In genomic region chr1:170051631-170052177, GRCm38 (mm10) we compare ENCODE assay signal across 28 mouse cellular contexts. TPM values are rescaled to one million over a fixed set of nuclear protein-coding genes. Genes with fewer than 3 reads are reported as not detected.
A peak's percentile ranks its signal among the peaks of the same experiment; 100 is the strongest.
DNase-seq lines count a peak whose midpoint lies in the region; ATAC-seq lines count a peak whose summit lies in the region.
"Had no signal": no experiment of that assay in that cellular context is flagged by ENCODE, and none has a peak within 500 bp of the region (broad histone marks: within the 10 kb centered on the region; RNA-seq: fewer than 3 reads in every experiment).

No protein-coding gene starts in this region.

- no peak overlapping the region for H3K4me3 ChIP-seq in embryonic facial prominence, embryonic 13.5 days
- no peak overlapping the region for H3K4me3 ChIP-seq in embryonic facial prominence, embryonic 10.5 days
- H3K4me3 ChIP-seq in intestine, embryonic 14.5 days (ENCODE audit: low read depth, low read length): no peak overlapping the region
- H3K4me3 ChIP-seq in intestine, embryonic 16.5 days (ENCODE audit: low read length): no peak overlapping the region
- H3K4me3 ChIP-seq in midbrain, embryonic 15.5 days: no peak overlapping the region
- no peak overlapping the region for H3K4me3 ChIP-seq in midbrain, embryonic 16.5 days (ENCODE audit: low read depth, low read length)
- no peak overlapping the region for H3K4me3 ChIP-seq in limb, embryonic 15.5 days
- H3K4me3 ChIP-seq: forebrain, embryonic 15.5 days; heart, embryonic 12.5 days; hindbrain, embryonic 15.5 days; liver, embryonic 12.5 days; midbrain, embryonic 12.5 days; myocyte; neural tube, embryonic 13.5 days had no signal

- H3K27ac ChIP-seq in embryonic facial prominence, embryonic 13.5 days: peak overlapping the region; percentile 80
- no peak overlapping the region for H3K27ac ChIP-seq in embryonic facial prominence, embryonic 10.5 days (replicated peaks)
- H3K27ac ChIP-seq in intestine, embryonic 14.5 days (ENCODE audit: low read depth): no peak overlapping the region
- H3K27ac ChIP-seq in intestine, embryonic 16.5 days (ENCODE audit: low read length): no peak overlapping the region
- H3K27ac ChIP-seq in midbrain, embryonic 15.5 days: no peak overlapping the region
- no peak overlapping the region for H3K27ac ChIP-seq in midbrain, embryonic 16.5 days (ENCODE audit: low read length)
- H3K27ac ChIP-seq in limb, embryonic 15.5 days: peak overlapping the region; percentile 54
- H3K27ac ChIP-seq: forebrain, embryonic 15.5 days; hindbrain, embryonic 15.5 days; liver, embryonic 12.5 days; midbrain, embryonic 12.5 days; neural tube, embryonic 13.5 days had no signal

- peak; percentile 38; the same call in 1 of the 2 replicates for ATAC-seq in embryonic facial prominence, embryonic 13.5 days (ENCODE audit: insufficient number of reproducible peaks, insufficient read depth, low FRiP score, low TSS enrichment, low read depth)
- ATAC-seq in intestine, embryonic 14.5 days (replicated peaks; ENCODE audit: low FRiP score, low TSS enrichment, low read depth): no peak
- ATAC-seq in intestine, embryonic 16.5 days: no peak
- peak; percentile 45; the same call in 1 of the 2 replicates for ATAC-seq in midbrain, embryonic 15.5 days (replicated peaks)
- no peak for ATAC-seq in midbrain, embryonic 16.5 days
- no peak for ATAC-seq in limb, embryonic 15.5 days (ENCODE audit: insufficient number of reproducible peaks, low FRiP score, low TSS enrichment, low read depth)
- ATAC-seq: forebrain, embryonic 15.5 days; liver, embryonic 12.5 days had no signal

- H3K9me3 ChIP-seq in embryonic facial prominence, embryonic 13.5 days: no peaks in the 10 kb centered on the region
- no peaks in the 10 kb centered on the region for H3K9me3 ChIP-seq in embryonic facial prominence, embryonic 10.5 days
- H3K9me3 ChIP-seq in intestine, embryonic 14.5 days (ENCODE audit: control insufficient read depth, low read length): no peaks in the 10 kb centered on the region
- no peaks in the 10 kb centered on the region for H3K9me3 ChIP-seq in intestine, embryonic 16.5 days (ENCODE audit: control insufficient read depth, low read length)
- no peaks in the 10 kb centered on the region for H3K9me3 ChIP-seq in midbrain, embryonic 15.5 days
- H3K9me3 ChIP-seq in midbrain, embryonic 16.5 days (replicated peaks; ENCODE audit: control insufficient read depth, low read length, poor library complexity, severe bottlenecking): no peaks in the 10 kb centered on the region
- H3K9me3 ChIP-seq in limb, embryonic 15.5 days: no peaks in the 10 kb centered on the region
- H3K9me3 ChIP-seq: forebrain, embryonic 15.5 days; heart, embryonic 12.5 days; hindbrain, embryonic 15.5 days; liver, embryonic 12.5 days; midbrain, embryonic 12.5 days; neural tube, embryonic 13.5 days had no signal

- H3K4me1 ChIP-seq in embryonic facial prominence, embryonic 13.5 days: peaks cover 38% of the 10 kb centered on the region
- H3K4me1 ChIP-seq in embryonic facial prominence, embryonic 10.5 days: peaks cover 20% of the 10 kb centered on the region
- H3K4me1 ChIP-seq in intestine, embryonic 14.5 days (replicated peaks; ENCODE audit: control insufficient read depth, insufficient read depth, low read length): peaks cover 11% of the 10 kb centered on the region; the same call in 1 of the 2 replicates
- H3K4me1 ChIP-seq in intestine, embryonic 16.5 days (ENCODE audit: control insufficient read depth, insufficient read depth, low read length): 0 out of 2 replicates have a peak, but pooled peaks cover 2% of the 10 kb centered on the region
- H3K4me1 ChIP-seq in midbrain, embryonic 15.5 days: peaks cover 5% of the 10 kb centered on the region; the same call in 1 of the 2 replicates
- H3K4me1 ChIP-seq in midbrain, embryonic 16.5 days (ENCODE audit: control insufficient read depth, insufficient read depth, low read length): no peaks in the 10 kb centered on the region
- H3K4me1 ChIP-seq in limb, embryonic 15.5 days: peaks cover 31% of the 10 kb centered on the region
- H3K4me1 ChIP-seq: forebrain, embryonic 15.5 days; heart, embryonic 12.5 days; liver, embryonic 12.5 days; midbrain, embryonic 12.5 days had no signal

- H3K9ac ChIP-seq in embryonic facial prominence, embryonic 13.5 days: no peak overlapping the region
- H3K9ac ChIP-seq in intestine, embryonic 14.5 days (ENCODE audit: low read length): no peak overlapping the region
- H3K9ac ChIP-seq in intestine, embryonic 16.5 days (ENCODE audit: low read depth, low read length): no peak overlapping the region
- no peak overlapping the region for H3K9ac ChIP-seq in midbrain, embryonic 15.5 days
- no peak overlapping the region for H3K9ac ChIP-seq in midbrain, embryonic 16.5 days (ENCODE audit: low read depth, low read length)
- no peak overlapping the region for H3K9ac ChIP-seq in limb, embryonic 15.5 days
- H3K9ac ChIP-seq: forebrain, embryonic 15.5 days; heart, embryonic 12.5 days; hindbrain, embryonic 15.5 days; liver, embryonic 12.5 days; midbrain, embryonic 12.5 days; neural tube, embryonic 13.5 days had no signal

- H3K36me3 ChIP-seq in embryonic facial prominence, embryonic 13.5 days: 0 out of 2 replicates have a peak, but pooled peaks cover 3% of the 10 kb centered on the region
- H3K36me3 ChIP-seq in embryonic facial prominence, embryonic 10.5 days (replicated peaks): peaks cover 7% of the 10 kb centered on the region; the same call in 1 of the 2 replicates
- no peaks in the 10 kb centered on the region for H3K36me3 ChIP-seq in intestine, embryonic 14.5 days (ENCODE audit: control insufficient read depth, insufficient read depth, low read length)
- H3K36me3 ChIP-seq in intestine, embryonic 16.5 days (ENCODE audit: control insufficient read depth, insufficient read depth, low read length): no peaks in the 10 kb centered on the region
- H3K36me3 ChIP-seq in midbrain, embryonic 15.5 days (replicated peaks): no peaks in the 10 kb centered on the region
- H3K36me3 ChIP-seq in midbrain, embryonic 16.5 days (ENCODE audit: control insufficient read depth, insufficient read depth, low read length): no peaks in the 10 kb centered on the region
- no peaks in the 10 kb centered on the region for H3K36me3 ChIP-seq in limb, embryonic 15.5 days
- H3K36me3 ChIP-seq: forebrain, embryonic 15.5 days; heart, embryonic 12.5 days; hindbrain, embryonic 15.5 days; liver, embryonic 12.5 days; midbrain, embryonic 12.5 days; neural tube, embryonic 13.5 days had no signal

- H3K4me2 ChIP-seq in embryonic facial prominence, embryonic 13.5 days: peak overlapping the region; percentile 12
- H3K4me2 ChIP-seq in intestine, embryonic 14.5 days (ENCODE audit: low read length): no peak overlapping the region
- no peak overlapping the region for H3K4me2 ChIP-seq in intestine, embryonic 16.5 days (ENCODE audit: low read depth, low read length)
- H3K4me2 ChIP-seq in midbrain, embryonic 15.5 days: no peak overlapping the region
- H3K4me2 ChIP-seq in midbrain, embryonic 16.5 days (ENCODE audit: low read length): no peak overlapping the region
- no peak overlapping the region for H3K4me2 ChIP-seq in limb, embryonic 15.5 days
- H3K4me2 ChIP-seq: forebrain, embryonic 15.5 days; heart, embryonic 12.5 days; hindbrain, embryonic 15.5 days; liver, embryonic 12.5 days; midbrain, embryonic 12.5 days; neural tube, embryonic 13.5 days had no signal

- WGBS in embryonic facial prominence, embryonic 13.5 days: 24% methylated on average over 5 of the region's 5 CpGs
- WGBS in embryonic facial prominence, embryonic 10.5 days: 72% methylated on average over 5 of the region's 5 CpGs
- WGBS in intestine, embryonic 14.5 days: 72% methylated on average over 5 of the region's 5 CpGs
- 64% methylated on average over 5 of the region's 5 CpGs for WGBS in intestine, embryonic 16.5 days
- 33% methylated on average over 5 of the region's 5 CpGs for WGBS in midbrain, embryonic 15.5 days
- whole genome bisulfite sequencing in midbrain, embryonic 16.5 days: 42% methylated on average over 5 of the region's 5 CpGs
- 32% methylated on average over 5 of the region's 5 CpGs for WGBS in limb, embryonic 15.5 days

- no peaks in the 10 kb centered on the region for H3K27me3 ChIP-seq in embryonic facial prominence, embryonic 13.5 days
- no peaks in the 10 kb centered on the region for H3K27me3 ChIP-seq in embryonic facial prominence, embryonic 10.5 days (replicated peaks; ENCODE audit: low read depth, poor library complexity, severe bottlenecking)
- H3K27me3 ChIP-seq in intestine, embryonic 14.5 days (replicated peaks; ENCODE audit: control insufficient read depth, insufficient read depth, low read length): no peaks in the 10 kb centered on the region
- H3K27me3 ChIP-seq in intestine, embryonic 16.5 days (replicated peaks; ENCODE audit: control insufficient read depth, insufficient read depth, low read length): no peaks in the 10 kb centered on the region
- H3K27me3 ChIP-seq in midbrain, embryonic 15.5 days (replicated peaks): no peaks in the 10 kb centered on the region
- H3K27me3 ChIP-seq in midbrain, embryonic 16.5 days (ENCODE audit: control insufficient read depth, insufficient read depth, low read depth, low read length): no peaks in the 10 kb centered on the region
- no peaks in the 10 kb centered on the region for H3K27me3 ChIP-seq in limb, embryonic 15.5 days
- H3K27me3 ChIP-seq: forebrain, embryonic 15.5 days; heart, embryonic 12.5 days; hindbrain, embryonic 15.5 days; liver, embryonic 12.5 days; midbrain, embryonic 12.5 days; neural tube, embryonic 13.5 days had no signal

- DNase-seq in embryonic facial prominence, embryonic 10.5 days (ENCODE audit: low spot score): no peak
- DNase-seq in intestine, embryonic 14.5 days (ENCODE audit: low spot score): peak; percentile 12
- no peak for DNase-seq in left cerebral cortex, postnatal 36 days (ENCODE audit: low spot score in 2 of 2)
- DNase-seq: adrenal gland, postnatal 14 days; cerebellum, adult 11 months; cerebellum, postnatal 10 days; gastrocnemius, postnatal 10 days; heart, adult 18-20 months; heart, postnatal 10 days; layer of hippocampus, adult 9-11 months; lung, adult 18-20 months; lung, postnatal 10 days; retina, postnatal 1 day; right cerebral cortex, postnatal 25 days; spleen, adult 18-20 months; thymus, postnatal 25 days had no signal

- intact Hi-C loops in left cerebral cortex, postnatal 36 days (cut with DNase I): no loop called here

RNA-seq across cellular contexts. Expression of gene Ddr2, which starts 58.9 kb away (rescaled TPM):
- polyA plus RNA-seq in embryonic facial prominence, embryonic 13.5 days (2015; fragmentation: Nextera tagmentation; extraction: Ambion mirVana): 103 and 115 TPM in 2 replicates
- polyA plus RNA-seq in embryonic facial prominence, embryonic 10.5 days (2016; fragmentation: Nextera tagmentation; extraction: Ambion mirVana): 62.9 and 69.6 TPM in 2 replicates
- 41.1 and 46.7 TPM in 2 replicates for polyA plus RNA-seq in intestine, embryonic 14.5 days (2014; fragmentation: Nextera tagmentation; extraction: Ambion mirVana)
- polyA plus RNA-seq in intestine, embryonic 16.5 days (2015; fragmentation: Nextera tagmentation; extraction: Ambion mirVana): 31.9 and 34.8 TPM in 2 replicates
- polyA plus RNA-seq in midbrain, embryonic 15.5 days (2015; fragmentation: Nextera tagmentation; extraction: Ambion mirVana): 9.4 TPM in 2 replicates
- 7.0 and 7.9 TPM in 2 replicates for polyA plus RNA-seq in midbrain, embryonic 16.5 days (2015; fragmentation: Nextera tagmentation; extraction: Ambion mirVana)
- 87.3 and 91.8 TPM in 2 replicates for polyA plus RNA-seq in limb, embryonic 15.5 days (2015; fragmentation: Nextera tagmentation; extraction: Ambion mirVana)
- 1 to 10 TPM; 3.3 to 6.7 TPM for total RNA-seq in left cerebral cortex, postnatal 36 days (2021)

Comparison
In these comparisons a context has a peak if more than half of its experiments do, and no peak if none do; other contexts are left out.
1. ATAC-seq: peak in embryonic facial prominence, embryonic 13.5 days (single experiment) and midbrain, embryonic 15.5 days (single experiment); none in intestine, embryonic 14.5 days (single experiment), intestine, embryonic 16.5 days (single experiment), midbrain, embryonic 16.5 days (single experiment) and limb, embryonic 15.5 days (single experiment).
2. H3K27ac ChIP-seq: peak in embryonic facial prominence, embryonic 13.5 days (single experiment) and limb, embryonic 15.5 days (single experiment); none in embryonic facial prominence, embryonic 10.5 days (single experiment), intestine, embryonic 14.5 days (single experiment), intestine, embryonic 16.5 days (single experiment), midbrain, embryonic 15.5 days (single experiment) and midbrain, embryonic 16.5 days (single experiment).